Mouse (Mus musculus) megakaryocyte, adult 5-6 weeks (primary cell): ENCODE data around the gene Nme2. TPM values are rescaled to one million over a fixed set of nuclear protein-coding genes. Genes with fewer than 3 reads are reported as not detected.

Experiments used
- total RNA-seq, 2 experiments: library from RNA; stranded (forward) in 1 of 2; stranded (reverse) in 1 of 2; fragments of 153-499, 151-499 nt in 1 of 2; fragments of 221-1000, 200-1000 nt in 1 of 2; gene quantifications; 2 replicates each; pipeline versions ENCODE4 v1.2.3 to v1.2.4; 2015 to 2017

The Nme2 gene
- total RNA-seq, 2 experiments from 2014 or later = 149 to 330 TPM

Other genes with a start within 250 kb of the Nme2 start
- gene Utp18, start 70.5 kb downstream of the Nme2 start, total RNA-seq (2015) = 18.0 and 18.4 TPM in 2 replicates
- 21.2 and 31.0 TPM in 2 replicates for gene Utp18, start 70.5 kb downstream of the Nme2 start, total RNA-seq (2017)
- gene Mbtd1, start 70.4 kb downstream of the Nme2 start, total RNA-seq (2015) = 37.2 and 48.3 TPM in 2 replicates
- gene Mbtd1, start 70.4 kb downstream of the Nme2 start, total RNA-seq (2017) = 25.4 and 37.9 TPM in 2 replicates
- gene Gm20390, start 12.0 kb upstream of the Nme2 start, total RNA-seq (2015) = 16.0 and 55.5 TPM in 2 replicates
- not detected in 2 replicates for gene Gm20390, start 12.0 kb upstream of the Nme2 start, total RNA-seq (2017)
- 53.5 and 71.1 TPM in 2 replicates for gene Nme1, start 12.3 kb upstream of the Nme2 start, total RNA-seq (2015)
- 62.1 and 71.2 TPM in 2 replicates for gene Nme1, start 12.3 kb upstream of the Nme2 start, total RNA-seq (2017)
- gene Spag9, start 39.8 kb upstream of the Nme2 start, total RNA-seq (2015) = 36.9 and 44.9 TPM in 2 replicates
- 65.2 and 73.2 TPM in 2 replicates for gene Spag9, start 39.8 kb upstream of the Nme2 start, total RNA-seq (2017)